Mouse (Mus musculus): ENCODE data around the gene Tlx1. TPM values are rescaled to one million over a fixed set of nuclear protein-coding genes. Genes with fewer than 3 reads are reported as not detected.

Gene Tlx1
- polyA plus RNA-seq, 1 experiment from 2014 or later: 7.4 TPM

Other genes with a start within 250 kb of the Tlx1 start
- gene Slf2, start 219.5 kb upstream of the Tlx1 start, polyA plus RNA-seq (2016; fragmentation: Nextera tagmentation; extraction: Ambion mirVana): 28.1 and 39.3 TPM in 2 replicates
- gene Sema4g, start 161.6 kb upstream of the Tlx1 start, polyA plus RNA-seq (2016; fragmentation: Nextera tagmentation; extraction: Ambion mirVana): 3.6 and 5.9 TPM in 2 replicates
- 23.6 and 32.6 TPM in 2 replicates for gene Twnk, start 145.0 kb upstream of the Tlx1 start, polyA plus RNA-seq (2016; fragmentation: Nextera tagmentation; extraction: Ambion mirVana)
- 75.6 and 83.0 TPM in 2 replicates for gene Mrpl43, start 144.2 kb upstream of the Tlx1 start, polyA plus RNA-seq (2016; fragmentation: Nextera tagmentation; extraction: Ambion mirVana)
- gene Lzts2, start 136.3 kb upstream of the Tlx1 start, polyA plus RNA-seq (2016; fragmentation: Nextera tagmentation; extraction: Ambion mirVana): 67.5 and 69.1 TPM in 2 replicates
- gene Pdzd7, start 105.0 kb upstream of the Tlx1 start, polyA plus RNA-seq (2016; fragmentation: Nextera tagmentation; extraction: Ambion mirVana): 0.26 and 0.40 TPM in 2 replicates
- gene Sfxn3, start 103.2 kb upstream of the Tlx1 start, polyA plus RNA-seq (2016; fragmentation: Nextera tagmentation; extraction: Ambion mirVana): 9.8 and 17.8 TPM in 2 replicates
- 1.3 and 8.9 TPM in 2 replicates for gene Kazald1, start 75.4 kb upstream of the Tlx1 start, polyA plus RNA-seq (2016; fragmentation: Nextera tagmentation; extraction: Ambion mirVana)
- gene Lbx1, start 85.1 kb downstream of the Tlx1 start, polyA plus RNA-seq (2016; fragmentation: Nextera tagmentation; extraction: Ambion mirVana): 1.4 and 8.9 TPM in 2 replicates
- gene Btrc, start 213.1 kb downstream of the Tlx1 start, polyA plus RNA-seq (2016; fragmentation: Nextera tagmentation; extraction: Ambion mirVana): 48.0 and 48.1 TPM in 2 replicates

All from hindbrain, embryonic 10.5 days (tissue).